Mouse (Mus musculus) forebrain, embryonic 14.5 days (tissue): ENCODE results near the gene Robo4. TPM values are rescaled to one million over a fixed set of nuclear protein-coding genes. Genes with fewer than 3 reads are reported as not detected.

Experiments used
- ATAC-seq: fragments of 200-750 bp; cut with Nextera tagmentation; 2 replicates; pipeline ENCODE4 v1.8.0; 2017; ENCODE audit warnings: mild to moderate bottlenecking, moderate library complexity
- DNase-seq: peaks from one replicate; pipeline ENCODE4 v3.0.0-alpha.2; 2015; ENCODE audit warnings: low spot score
- H3K27ac ChIP-seq: fragments of 300-500 bp; sonication (generic); 2 replicates; pipeline ENCODE4 v1.5.1; 2014; ENCODE audit warnings: low read depth, mild to moderate bottlenecking, control low read depth, low read length, moderate library complexity
- H3K27me3 ChIP-seq: fragments of 300-500 bp; sonication (generic); replicated peaks from 2 replicates; pipeline ENCODE4 v1.6.1; 2014; ENCODE audit warnings: low read length, control low read depth, mixed read lengths; ENCODE audit not compliant: control insufficient read depth, insufficient read depth
- H3K36me3 ChIP-seq: fragments of 300-500 bp; sonication (generic); 2 replicates; pipeline ENCODE4 v1.6.1; 2014; ENCODE audit warnings: low read length, control low read depth; ENCODE audit not compliant: control insufficient read depth, insufficient read depth
- H3K4me1 ChIP-seq: fragments of 300-500 bp; sonication (generic); 2 replicates; pipeline ENCODE4 v1.6.1; 2014; ENCODE audit warnings: antibody characterized with exemption, low read length, control low read depth; ENCODE audit not compliant: control insufficient read depth, insufficient read depth
- H3K4me2 ChIP-seq: fragments of 300-500 bp; sonication (generic); 2 replicates; pipeline ENCODE4 v1.6.1; 2014; ENCODE audit warnings: mild to moderate bottlenecking, control low read depth, low read length
- H3K4me3 ChIP-seq: fragments of 300-500 bp; sonication (generic); 2 replicates; pipeline ENCODE4 v1.5.1; 2014; ENCODE audit warnings: low read depth, low read length, control low read depth
- H3K9ac ChIP-seq: fragments of 300-500 bp; sonication (generic); 2 replicates; pipeline ENCODE4 v1.6.1; 2014; ENCODE audit warnings: mild to moderate bottlenecking, low read length, control low read depth, moderate library complexity
- H3K9me3 ChIP-seq: fragments of 300-500 bp; sonication (generic); replicated peaks from 2 replicates; pipeline ENCODE4 v1.6.1; 2016; ENCODE audit warnings: low read length, control low read depth, mixed read lengths; ENCODE audit not compliant: control insufficient read depth
- WGBS: fragments of 180-500 bp; shearing (Covaris S2); extraction: QIAGEN DNeasy Blood & Tissue Kit; methylation state at CpG from one replicate; pipeline ENCODE4 v1.1.7; 2014; 5-methylcytosine and 5-hydroxymethylcytosine counted together
- polyA plus RNA-seq: library from polyadenylated mRNA; unstranded; fragments of >200 nt; fragmentation: Nextera tagmentation; extraction: Ambion mirVana; gene quantifications from 2 replicates; pipeline ENCODE4 v1.2.1, GENCODE M21; 2014

Robo4 gene
- polyA plus RNA-seq, 1 experiment from 2014 or later = 3.3 TPM

GRCm38 (mm10) chr9:37433823-37434560 lies 32.3 kb downstream of the Robo4 start:
- Histone ChIP-seq H3K4me1 (peaks cover 15% of the 10 kb centered on the region), H3K4me2 (peak overlapping the region; percentile 73), H3K9me3 (no peaks in the 10 kb centered on the region), H3K4me3 (no peak overlapping the region), H3K36me3 (no peaks in the 10 kb centered on the region), H3K27me3 (peaks cover 42% of the 10 kb centered on the region), H3K9ac (no peak overlapping the region), H3K27ac (no peak overlapping the region)
- WGBS = 7% methylated on average over 18 of the region's 18 CpGs
- ATAC-seq (no peak), DNase-seq (no peak)

DNA sequence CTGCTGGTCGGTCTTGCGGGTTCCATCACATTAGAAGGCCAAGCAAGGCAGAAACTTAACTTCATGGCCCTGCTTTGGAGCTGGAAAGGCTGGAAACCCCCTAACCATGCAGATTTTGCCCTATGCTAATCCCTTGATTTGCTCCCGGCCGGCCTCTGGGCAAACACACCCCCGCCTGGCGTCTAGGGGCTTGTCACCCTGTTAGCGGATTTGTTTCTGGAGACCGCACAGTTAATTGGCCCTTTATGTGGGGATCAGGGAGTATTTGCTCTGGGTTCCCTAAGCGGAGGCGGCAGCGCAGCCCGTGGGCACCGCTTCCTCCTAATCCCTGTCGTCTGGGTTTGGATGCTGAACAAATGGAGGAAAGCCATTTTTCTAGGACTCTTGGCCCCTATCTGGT lies 33.2 kb downstream of the Robo4 start:
- ATAC-seq = no peak
- Histone ChIP-seq H3K36me3 (no peaks in the 10 kb centered on the region), H3K4me1 (peaks cover 15% of the 10 kb centered on the region), H3K9ac (no peak overlapping the region), H3K9me3 (no peaks in the 10 kb centered on the region), H3K27ac (no peak overlapping the region), H3K4me3 (no peak overlapping the region), H3K4me2 (no peak overlapping the region), H3K27me3 (peaks cover 42% of the 10 kb centered on the region)
- DNase-seq = peak; percentile 52
- WGBS = 2% methylated on average over 14 of the region's 14 CpGs

GRCm38 (mm10) chr9:37435616-37436015 lies 33.9 kb downstream of the Robo4 start:
- ATAC-seq (no peak), DNase-seq (no peak)
- no peak overlapping the region for H3K4me3 ChIP-seq
- 20% methylated on average over 4 of the region's 4 CpGs for WGBS
- H3K9me3 ChIP-seq = no peaks in the 10 kb centered on the region
- peaks cover 42% of the 10 kb centered on the region for H3K27me3 ChIP-seq
- H3K36me3 ChIP-seq = no peaks in the 10 kb centered on the region
- H3K9ac ChIP-seq = no peak overlapping the region
- no peak overlapping the region for H3K27ac ChIP-seq
- H3K4me2 ChIP-seq = no peak overlapping the region
- peaks cover 15% of the 10 kb centered on the region for H3K4me1 ChIP-seq

- Histone ChIP-seq H3K27ac (peak overlapping the region; percentile 22; the same call in 1 of the 2 replicates), H3K27me3 (peaks cover 23% of the 10 kb centered on the region), H3K4me2 (no peak overlapping the region), H3K4me3 (no peak overlapping the region), H3K9me3 (no peaks in the 10 kb centered on the region), H3K4me1 (peaks cover 8% of the 10 kb centered on the region), H3K36me3 (no peaks in the 10 kb centered on the region), H3K9ac (no peak overlapping the region)
- peak; percentile 84 for DNase-seq
- WGBS = 35% methylated on average over 3 of the region's 3 CpGs
- peak; percentile 88 for ATAC-seq
Observed at GRCm38 (mm10) chr9:37437772-37438735, 36.4 kb downstream of the Robo4 start.

GRCm38 (mm10) chr9:37452401-37452800 lies 50.7 kb downstream of the Robo4 start:
- peak; percentile 7 for DNase-seq
- Histone ChIP-seq H3K27me3 (no peaks in the 10 kb centered on the region), H3K4me3 (no peak overlapping the region), H3K36me3 (no peaks in the 10 kb centered on the region), H3K4me1 (peaks cover 45% of the 10 kb centered on the region), H3K9me3 (no peaks in the 10 kb centered on the region), H3K4me2 (peak overlapping the region; percentile 25; the same call in 1 of the 2 replicates), H3K27ac (no peak overlapping the region), H3K9ac (no peak overlapping the region)
- WGBS = 3% methylated on average over 5 of the region's 5 CpGs
- ATAC-seq = no peak

DNA sequence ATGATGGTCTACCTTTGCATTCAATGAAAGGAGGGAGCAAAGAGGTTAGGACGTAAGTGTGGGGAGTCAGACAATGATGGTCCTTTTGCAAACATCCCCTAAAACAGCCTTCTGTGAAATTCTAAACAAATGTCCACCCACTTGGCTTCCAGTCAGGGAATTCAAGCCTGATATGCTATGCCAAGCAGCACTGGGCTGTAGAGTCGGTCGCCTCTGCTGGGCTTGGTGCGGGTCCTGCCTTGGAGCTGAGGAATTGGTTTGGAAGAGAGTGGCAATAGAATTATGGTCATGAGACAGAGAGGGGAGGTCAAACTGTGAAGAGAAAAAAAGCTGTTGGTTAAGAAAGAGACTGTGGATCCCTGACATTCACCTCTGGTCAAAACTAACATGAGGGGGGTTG lies 51.6 kb downstream of the Robo4 start:
- Histone ChIP-seq H3K4me3 (no peak overlapping the region), H3K27ac (no peak overlapping the region), H3K36me3 (no peaks in the 10 kb centered on the region), H3K9ac (no peak overlapping the region), H3K27me3 (no peaks in the 10 kb centered on the region), H3K9me3 (no peaks in the 10 kb centered on the region), H3K4me2 (no peak overlapping the region), H3K4me1 (peaks cover 51% of the 10 kb centered on the region)
- no peak for ATAC-seq
- peak; percentile 22 for DNase-seq
- 22% methylated on average over 4 of the region's 4 CpGs for WGBS

- peak overlapping the region; percentile 77 for H3K27ac ChIP-seq
- no peak overlapping the region for H3K4me3 ChIP-seq
- H3K4me1 ChIP-seq = peaks cover 57% of the 10 kb centered on the region
- H3K36me3 ChIP-seq = no peaks in the 10 kb centered on the region
- H3K4me2 ChIP-seq = peak overlapping the region; percentile 10; the same call in 1 of the 2 replicates
- H3K9ac ChIP-seq = no peak overlapping the region
- peak; percentile 78 for ATAC-seq
- DNase-seq = peak; percentile 91
- no peaks in the 10 kb centered on the region for H3K9me3 ChIP-seq
- H3K27me3 ChIP-seq = no peaks in the 10 kb centered on the region
- 0% methylated on average over 6 of the region's 6 CpGs for WGBS
Observed at GRCm38 (mm10) chr9:37454011-37454492, 52.4 kb downstream of the Robo4 start.

DNA sequence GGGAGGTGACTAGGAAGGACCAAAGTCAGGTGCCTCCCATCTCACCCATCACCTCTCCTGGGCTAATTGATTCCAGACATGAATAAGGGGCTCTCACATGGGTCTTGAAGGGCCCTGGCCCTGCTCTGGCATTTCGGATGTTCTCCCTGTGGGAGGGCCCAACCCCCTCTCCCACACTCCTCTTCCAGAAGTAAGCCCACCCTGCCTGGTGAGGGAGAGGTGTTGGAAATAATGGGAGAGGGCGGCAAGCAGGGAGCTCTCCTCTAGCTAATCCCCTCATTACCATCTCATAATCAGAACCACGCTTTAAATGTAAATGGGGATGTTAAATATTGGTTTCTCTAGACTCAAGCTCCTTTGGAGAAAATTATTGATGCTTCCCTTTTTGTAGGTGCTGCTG lies 53.3 kb downstream of the Robo4 start:
- H3K9ac ChIP-seq = no peak overlapping the region
- no peaks in the 10 kb centered on the region for H3K36me3 ChIP-seq
- ATAC-seq = peak; percentile 25
- H3K27me3 ChIP-seq = no peaks in the 10 kb centered on the region
- H3K27ac ChIP-seq = peak overlapping the region; percentile 77
- 5% methylated on average over 3 of the region's 3 CpGs for WGBS
- H3K4me1 ChIP-seq = peaks cover 64% of the 10 kb centered on the region
- DNase-seq = peak; percentile 75
- no peak overlapping the region for H3K4me3 ChIP-seq
- no peaks in the 10 kb centered on the region for H3K9me3 ChIP-seq
- H3K4me2 ChIP-seq = peak overlapping the region; percentile 10; the same call in 1 of the 2 replicates
